Mouse (Mus musculus) T-helper 1 cell (primary cell): ENCODE measurements around the gene Senp5.

Source experiments
- in situ Hi-C: fragments of 300-600 bp; cut with MboI, MseI; formaldehyde crosslinking; loops from one replicate; pipeline ENCODE4 v1.15.1; 2025; ENCODE audit warnings: high pct_unique_total_duplicates

The Senp5 gene

GRCm38 (mm10) chr16:31943980-31944379 is 59.1 kb downstream of the Senp5 start:
- in situ Hi-C loops = no loop called here

GRCm38 (mm10) chr16:31940586-31940985 is 62.5 kb downstream of the Senp5 start:
- in situ Hi-C loops = no loop called here

GRCm38 (mm10) chr16:31938856-31939255 is 64.2 kb downstream of the Senp5 start:
- in situ Hi-C loops = loop anchor here (10.0 kb wide), 1 partner anchor 1834 kb away; no protein-coding TSS in a partner anchor

GRCm38 (mm10) chr16:31936568-31936967 is 66.5 kb downstream of the Senp5 start:
- in situ Hi-C loops = loop anchor here (10.0 kb wide), 1 partner anchor 1832 kb away; no protein-coding TSS in a partner anchor

GRCm38 (mm10) chr16:31935091-31935979 is 67.8 kb downstream of the Senp5 start:
- in situ Hi-C loops = loop anchor here (10.0 kb wide), 1 partner anchor 1831 kb away; no protein-coding TSS in a partner anchor

GRCm38 (mm10) chr16:31934550-31935010 is 68.5 kb downstream of the Senp5 start:
- in situ Hi-C loops = loop anchor here (10.0 kb wide), 1 partner anchor 1830 kb away; no protein-coding TSS in a partner anchor

GRCm38 (mm10) chr16:31933751-31934549 is 69.1 kb downstream of the Senp5 start, which contains the start of gene Pigz:
Gene Pigz (plus strand): TSS chr16:31933851.
- in situ Hi-C loops = loop anchor here (10.0 kb wide), 1 partner anchor 1829 kb away; no protein-coding TSS in a partner anchor

- in situ Hi-C loops = loop anchor here (10.0 kb wide), 1 partner anchor 1828 kb away; no protein-coding TSS in a partner anchor
Measured at GRCm38 (mm10) chr16:31932840-31933697, 70.0 kb downstream of the Senp5 start.

GRCm38 (mm10) chr16:31932255-31932654 is 70.8 kb downstream of the Senp5 start:
- in situ Hi-C loops = loop anchor here (10.0 kb wide), 1 partner anchor 1827 kb away; no protein-coding TSS in a partner anchor

- in situ Hi-C loops = loop anchor here (10.0 kb wide), 1 partner anchor 1827 kb away; no protein-coding TSS in a partner anchor
Measured at GRCm38 (mm10) chr16:31931330-31931729, 71.8 kb downstream of the Senp5 start.

GRCm38 (mm10) chr16:31927412-31927811 is 75.7 kb downstream of the Senp5 start:
- in situ Hi-C loops = no loop called here

GRCm38 (mm10) chr16:31926547-31927182 is 76.4 kb downstream of the Senp5 start:
- in situ Hi-C loops = no loop called here

GRCm38 (mm10) chr16:31926091-31926490 is 77.0 kb downstream of the Senp5 start:
- in situ Hi-C loops = no loop called here

GRCm38 (mm10) chr16:31924368-31924767 is 78.7 kb downstream of the Senp5 start:
- in situ Hi-C loops = no loop called here

- in situ Hi-C loops = loop anchor here (5.0 kb wide), 1 partner anchor 41 kb away; the partner anchor contains the start of gene Meltf
Measured at GRCm38 (mm10) chr16:31918248-31918724, 84.8 kb downstream of the Senp5 start.

- in situ Hi-C loops = loop anchor here (5.0 kb wide), 1 partner anchor 40 kb away; the partner anchor contains the start of gene Meltf
Measured at GRCm38 (mm10) chr16:31917776-31918175, 85.3 kb downstream of the Senp5 start.

- in situ Hi-C loops = no loop called here
Measured at GRCm38 (mm10) chr16:31910281-31910847, 92.7 kb downstream of the Senp5 start.
